Mouse (Mus musculus) thymus, adult 2 months (tissue): ENCODE results near the gene Dmrta2. TPM values are rescaled to one million over a fixed set of nuclear protein-coding genes. Genes with fewer than 3 reads are reported as not detected.

ENCODE experiments used
- DNase-seq: peaks from one replicate; pipeline ENCODE4 v3.0.0; 2021
- H3K27ac ChIP-seq: fragments of 200-500 bp; 2 replicates; pipeline ENCODE4 v1.5.1; 2012; ENCODE audit warnings: low read length, control low read depth; ENCODE audit not compliant: control insufficient read depth, insufficient read depth
- H3K27me3 ChIP-seq: fragments of 200-500 bp; 2 replicates; pipeline ENCODE4 v1.6.1; 2012; ENCODE audit warnings: mild to moderate bottlenecking, low read length, moderate library complexity, mixed read lengths; ENCODE audit not compliant: control insufficient read depth, insufficient read depth
- H3K36me3 ChIP-seq: fragments of 200-500 bp; 2 replicates; pipeline ENCODE4 v1.6.1; 2012; ENCODE audit warnings: mild to moderate bottlenecking, low read length, moderate library complexity; ENCODE audit not compliant: control insufficient read depth, insufficient read depth
- H3K4me1 ChIP-seq: fragments of 200-500 bp; replicated peaks from 2 replicates; pipeline ENCODE4 v1.6.1; 2012; ENCODE audit warnings: low read length; ENCODE audit not compliant: control insufficient read depth, insufficient read depth
- H3K4me3 ChIP-seq: fragments of 200-500 bp; 2 replicates; pipeline ENCODE4 v1.5.1; 2012; ENCODE audit warnings: mild to moderate bottlenecking, low read length, control low read depth, moderate library complexity; ENCODE audit not compliant: control insufficient read depth, insufficient read depth
- CTCF ChIP-seq: fragments of 200-500 bp; IDR thresholded peaks from 2 replicates; pipeline ENCODE4 v1.5.1; 2012; ENCODE audit warnings: mild to moderate bottlenecking, control low read depth, low read length, moderate library complexity, borderline replicate concordance; ENCODE audit not compliant: control insufficient read depth, poor library complexity, insufficient read depth; ENCODE audit errors: extremely low read depth
- POLR2A ChIP-seq: fragments of 200-500 bp; IDR thresholded peaks from 2 replicates; pipeline ENCODE4 v1.6.1; 2012; ENCODE audit warnings: mild to moderate bottlenecking, low read length, control low read depth, moderate library complexity; ENCODE audit not compliant: control insufficient read depth, poor library complexity, insufficient read depth; ENCODE audit errors: extremely low read depth
- WGBS: fragments of 180-500 bp; shearing (Covaris S2); methylation state at CpG from one replicate; pipeline ENCODE4 v1.1.7; 2018; 5-methylcytosine and 5-hydroxymethylcytosine counted together
- polyA plus RNA-seq: library from polyadenylated mRNA; depleted of rRNA; stranded (reverse); fragments of >200 nt; gene quantifications from 2 replicates; pipeline ENCODE4 v1.2.3, GENCODE M21; 2012

The Dmrta2 gene
- polyA plus RNA-seq, 1 experiment: 0.67 TPM

- no peak overlapping the region for H3K4me3 ChIP-seq
- no peak for TF ChIP-seq CTCF
- TF ChIP-seq POLR2A: no peak
- no peak for DNase-seq
- H3K4me1 ChIP-seq: peaks cover 2% of the 10 kb centered on the region; the same call in 1 of the 2 replicates
- H3K27ac ChIP-seq: no peak overlapping the region
- no peaks in the 10 kb centered on the region for H3K36me3 ChIP-seq
- 4% methylated on average over 66 of the region's 66 CpGs for WGBS
- H3K27me3 ChIP-seq: peaks cover 43% of the 10 kb centered on the region
Measured at GRCm38 (mm10) chr4:109979461-109980320, 1.8 kb downstream of the Dmrta2 start.

- no peak overlapping the region for H3K4me3 ChIP-seq
- H3K4me1 ChIP-seq: peaks cover 2% of the 10 kb centered on the region; the same call in 1 of the 2 replicates
- TF ChIP-seq POLR2A (no peak), CTCF (no peak)
- H3K27me3 ChIP-seq: peaks cover 42% of the 10 kb centered on the region
- no peak for DNase-seq
- 12% methylated on average over 29 of the region's 29 CpGs for WGBS
- H3K36me3 ChIP-seq: no peaks in the 10 kb centered on the region
- H3K27ac ChIP-seq: no peak overlapping the region
Measured at GRCm38 (mm10) chr4:109980321-109981082, 2.6 kb downstream of the Dmrta2 start.

DNA sequence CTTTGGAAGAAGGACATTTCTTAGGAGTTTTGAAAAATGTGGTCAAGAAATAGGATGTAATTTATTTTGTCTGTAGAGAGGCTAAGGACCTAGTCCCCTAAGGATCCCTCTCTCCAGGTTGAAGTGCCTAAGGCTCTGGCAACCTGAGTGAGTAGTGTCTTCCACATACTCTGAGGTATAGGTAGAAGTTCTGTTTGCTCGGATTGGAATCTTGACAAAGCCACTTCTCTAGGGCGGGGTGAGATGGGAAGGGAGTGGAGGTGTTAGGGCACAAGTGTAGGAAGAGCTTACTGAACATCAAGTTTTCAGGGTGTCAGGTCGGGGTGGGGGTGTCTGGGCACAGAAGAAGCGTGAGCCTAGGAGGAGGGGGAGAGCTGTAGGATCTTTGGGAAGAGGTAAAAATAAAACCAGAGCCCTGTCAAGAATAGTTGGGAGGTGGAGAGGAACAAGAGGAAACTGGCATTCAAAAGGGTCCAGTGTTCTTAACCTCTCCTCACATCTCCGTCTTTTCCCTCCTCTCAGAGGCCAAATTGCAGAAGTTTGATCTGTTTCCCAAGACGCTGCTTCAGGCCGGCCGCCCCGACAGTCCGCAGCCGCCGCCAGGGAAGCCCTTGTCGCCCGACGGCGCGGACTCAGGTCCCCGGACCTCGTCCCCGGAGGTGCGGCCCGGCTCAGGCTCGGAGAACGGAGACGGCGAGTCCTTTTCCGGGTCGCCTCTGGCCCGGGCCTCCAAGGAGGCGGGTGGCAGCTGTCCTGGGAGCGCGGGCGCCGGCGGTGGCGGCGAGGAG, 3.4 kb downstream of the Dmrta2 start:
- no peaks in the 10 kb centered on the region for H3K36me3 ChIP-seq
- no peak for TF ChIP-seq CTCF
- TF ChIP-seq POLR2A: no peak
- H3K4me3 ChIP-seq: no peak overlapping the region
- H3K4me1 ChIP-seq: peaks cover 2% of the 10 kb centered on the region; the same call in 1 of the 2 replicates
- H3K27ac ChIP-seq: no peak overlapping the region
- no peak for DNase-seq
- peaks cover 42% of the 10 kb centered on the region for H3K27me3 ChIP-seq
- WGBS: 7% methylated on average over 37 of the region's 37 CpGs

GRCm38 (mm10) chr4:109981871-109982680, 4.2 kb downstream of the Dmrta2 start:
- H3K27me3 ChIP-seq: peaks cover 45% of the 10 kb centered on the region

GRCm38 (mm10) chr4:109982681-109983265, 4.9 kb downstream of the Dmrta2 start:
- WGBS: 6% methylated on average over 29 of the region's 30 CpGs
- H3K27me3 ChIP-seq: peaks cover 41% of the 10 kb centered on the region
- no peaks in the 10 kb centered on the region for H3K36me3 ChIP-seq
- DNase-seq: no peak
- H3K27ac ChIP-seq: no peak overlapping the region
- H3K4me1 ChIP-seq: peaks cover 2% of the 10 kb centered on the region; the same call in 1 of the 2 replicates
- no peak overlapping the region for H3K4me3 ChIP-seq
- no peak for TF ChIP-seq POLR2A
- no peak for TF ChIP-seq CTCF

More at GRCm38 (mm10) chr4:109981871-109982680, 4.2 kb downstream of the Dmrta2 start:
- H3K27ac ChIP-seq: no peak overlapping the region
- H3K36me3 ChIP-seq: no peaks in the 10 kb centered on the region
- WGBS: 4% methylated on average over 99 of the region's 99 CpGs
- no peak overlapping the region for H3K4me3 ChIP-seq
- no peak for DNase-seq
- no peak for TF ChIP-seq POLR2A
- TF ChIP-seq CTCF: no peak
- peaks cover 2% of the 10 kb centered on the region; the same call in 1 of the 2 replicates for H3K4me1 ChIP-seq
